Mouse (Mus musculus) limb, embryonic 10.5 days (tissue): ENCODE results near the gene Pik3r6. TPM values are rescaled to one million over a fixed set of nuclear protein-coding genes. Genes with fewer than 3 reads are reported as not detected.

Experiments used
- DNase-seq: peaks from one replicate; pipeline ENCODE4 v3.0.0-alpha.2; 2017; ENCODE audit warnings: low spot score
- H3K27ac ChIP-seq: fragments of 300-500 bp; sonication (generic); 2 replicates; pipeline ENCODE4 v1.5.1; 2016; ENCODE audit warnings: mild to moderate bottlenecking
- H3K27me3 ChIP-seq: fragments of 300-500 bp; sonication (generic); 2 replicates; pipeline ENCODE4 v1.6.1; 2016; ENCODE audit warnings: low read depth, mild to moderate bottlenecking; ENCODE audit not compliant: poor library complexity, severe bottlenecking
- H3K36me3 ChIP-seq: fragments of 300-500 bp; sonication (generic); 2 replicates; pipeline ENCODE4 v1.6.1; 2016; ENCODE audit warnings: mild to moderate bottlenecking, moderate library complexity
- H3K4me1 ChIP-seq: fragments of 300-500 bp; sonication (generic); 2 replicates; pipeline ENCODE4 v1.6.1; 2016
- H3K4me3 ChIP-seq: fragments of 300-500 bp; sonication (generic); 2 replicates; pipeline ENCODE4 v1.5.1; 2016; ENCODE audit warnings: mild to moderate bottlenecking, moderate library complexity
- H3K9me3 ChIP-seq: fragments of 300-500 bp; sonication (generic); replicated peaks from 2 replicates; pipeline ENCODE4 v1.6.1; 2016; ENCODE audit warnings: mild to moderate bottlenecking
- WGBS: fragments of 180-500 bp; shearing (Covaris S2); methylation state at CpG from one replicate; pipeline ENCODE4 v1.1.7; 2016; 5-methylcytosine and 5-hydroxymethylcytosine counted together
- polyA plus RNA-seq: library from polyadenylated mRNA; unstranded; fragments of >200 nt; fragmentation: Nextera tagmentation; extraction: Ambion mirVana; gene quantifications from 2 replicates; pipeline ENCODE4 v1.2.1, GENCODE M21; 2016

Gene Pik3r6
- polyA plus RNA-seq, 1 experiment from 2014 or later = 2.7 TPM

- H3K27ac ChIP-seq = peak overlapping the region; percentile 64; the same call in 1 of the 2 replicates
- H3K4me3 ChIP-seq = no peak overlapping the region
- H3K27me3 ChIP-seq = no peaks in the 10 kb centered on the region
- DNase-seq = no peak
- no peaks in the 10 kb centered on the region for H3K36me3 ChIP-seq
- WGBS = 49% methylated on average over 9 of the region's 9 CpGs
- peaks cover 18% of the 10 kb centered on the region for H3K4me1 ChIP-seq
- no peaks in the 10 kb centered on the region for H3K9me3 ChIP-seq
These were observed 76.7 kb downstream of the Pik3r6 start for GRCm38 (mm10) chr11:68579462-68579881.

DNA sequence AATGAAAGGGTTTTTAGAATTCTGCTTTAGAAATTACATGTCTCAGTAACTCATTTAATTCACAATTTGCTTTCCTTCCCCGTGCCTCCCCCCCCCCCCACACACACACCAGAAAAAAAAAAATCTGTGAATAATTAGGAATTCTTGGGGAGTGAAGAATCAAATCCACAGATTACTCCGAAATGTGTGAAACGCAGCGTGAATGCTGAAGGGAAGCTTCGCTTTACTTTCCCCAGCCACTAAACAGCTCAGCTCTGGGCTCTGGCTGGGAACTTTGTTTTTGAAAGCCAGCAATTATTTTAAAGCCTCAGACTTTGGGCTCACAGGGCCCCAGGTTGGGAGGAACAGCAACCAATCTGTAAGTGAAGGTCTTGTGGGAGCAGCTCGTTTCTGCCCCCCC, 77.7 kb downstream of the Pik3r6 start:
- Histone ChIP-seq H3K4me3 (no peak overlapping the region), H3K4me1 (peaks cover 18% of the 10 kb centered on the region), H3K27ac (peak overlapping the region; percentile 53; the same call in 1 of the 2 replicates), H3K36me3 (no peaks in the 10 kb centered on the region), H3K27me3 (no peaks in the 10 kb centered on the region), H3K9me3 (no peaks in the 10 kb centered on the region)
- 58% methylated on average over 6 of the region's 6 CpGs for WGBS
- DNase-seq = no peak

- Histone ChIP-seq H3K27me3 (no peaks in the 10 kb centered on the region), H3K4me3 (no peak overlapping the region), H3K4me1 (peaks cover 22% of the 10 kb centered on the region), H3K27ac (no peak overlapping the region), H3K36me3 (no peaks in the 10 kb centered on the region), H3K9me3 (no peaks in the 10 kb centered on the region)
- no peak for DNase-seq
- WGBS = 92% methylated on average over 13 of the region's 13 CpGs
These were observed 80.4 kb downstream of the Pik3r6 start for GRCm38 (mm10) chr11:68583225-68583624.

DNA sequence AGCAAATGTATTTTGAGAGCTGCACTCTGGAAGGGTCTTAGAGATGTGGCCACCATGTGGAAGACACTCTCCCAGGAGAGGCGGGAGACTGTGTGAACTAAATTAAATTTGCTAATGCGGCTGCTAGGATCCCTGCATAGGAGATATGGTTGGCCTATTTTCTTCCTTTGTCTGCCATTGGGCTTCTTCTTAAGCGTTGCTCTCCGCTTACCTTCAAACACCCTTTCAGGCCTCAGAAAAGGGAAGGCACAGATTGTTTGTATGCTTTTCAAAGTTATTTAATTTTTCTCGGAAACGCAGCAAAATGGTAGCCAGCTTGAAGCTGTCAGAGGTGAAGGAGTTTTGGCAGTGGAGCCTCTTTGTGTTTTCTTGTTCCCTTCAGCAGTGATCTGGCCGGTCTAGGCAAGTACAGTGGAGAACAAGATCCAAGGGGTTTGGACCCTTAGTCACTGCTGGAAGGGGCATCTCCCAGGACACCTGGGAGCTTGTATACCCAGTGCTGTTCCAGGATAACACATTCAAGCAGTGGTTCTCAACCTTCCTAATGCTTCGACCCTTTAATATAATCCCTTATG, 81.2 kb downstream of the Pik3r6 start:
- Histone ChIP-seq H3K4me1 (peaks cover 22% of the 10 kb centered on the region), H3K27ac (no peak overlapping the region), H3K27me3 (no peaks in the 10 kb centered on the region), H3K4me3 (no peak overlapping the region), H3K9me3 (no peaks in the 10 kb centered on the region), H3K36me3 (no peaks in the 10 kb centered on the region)
- no peak for DNase-seq
- 83% methylated on average over 8 of the region's 8 CpGs for WGBS

- Histone ChIP-seq H3K4me3 (no peak overlapping the region), H3K27me3 (no peaks in the 10 kb centered on the region), H3K36me3 (no peaks in the 10 kb centered on the region), H3K9me3 (no peaks in the 10 kb centered on the region), H3K4me1 (peaks cover 25% of the 10 kb centered on the region), H3K27ac (no peak overlapping the region)
- DNase-seq = peak; percentile 61
- WGBS = 18% methylated on average over 3 of the region's 3 CpGs
These were observed 83.1 kb downstream of the Pik3r6 start for GRCm38 (mm10) chr11:68585890-68586289.

GRCm38 (mm10) chr11:68586721-68587120, 83.9 kb downstream of the Pik3r6 start, which contains the start of gene Ccdc42:
Gene Ccdc42, plus strand, starts transcription at chr11:68587021.
- WGBS = 88% methylated on average over 5 of the region's 5 CpGs
- H3K4me1 ChIP-seq = peaks cover 29% of the 10 kb centered on the region
- H3K9me3 ChIP-seq = no peaks in the 10 kb centered on the region
- DNase-seq = no peak
- H3K27ac ChIP-seq = 0 out of 2 replicates have a peak within 1 kb of the TSS, but pooled peaks have one; percentile 19
- no peaks in the 10 kb centered on the region for H3K36me3 ChIP-seq
- H3K4me3 ChIP-seq = no peak within 1 kb of the TSS
- H3K27me3 ChIP-seq = no peaks in the 10 kb centered on the region

DNA sequence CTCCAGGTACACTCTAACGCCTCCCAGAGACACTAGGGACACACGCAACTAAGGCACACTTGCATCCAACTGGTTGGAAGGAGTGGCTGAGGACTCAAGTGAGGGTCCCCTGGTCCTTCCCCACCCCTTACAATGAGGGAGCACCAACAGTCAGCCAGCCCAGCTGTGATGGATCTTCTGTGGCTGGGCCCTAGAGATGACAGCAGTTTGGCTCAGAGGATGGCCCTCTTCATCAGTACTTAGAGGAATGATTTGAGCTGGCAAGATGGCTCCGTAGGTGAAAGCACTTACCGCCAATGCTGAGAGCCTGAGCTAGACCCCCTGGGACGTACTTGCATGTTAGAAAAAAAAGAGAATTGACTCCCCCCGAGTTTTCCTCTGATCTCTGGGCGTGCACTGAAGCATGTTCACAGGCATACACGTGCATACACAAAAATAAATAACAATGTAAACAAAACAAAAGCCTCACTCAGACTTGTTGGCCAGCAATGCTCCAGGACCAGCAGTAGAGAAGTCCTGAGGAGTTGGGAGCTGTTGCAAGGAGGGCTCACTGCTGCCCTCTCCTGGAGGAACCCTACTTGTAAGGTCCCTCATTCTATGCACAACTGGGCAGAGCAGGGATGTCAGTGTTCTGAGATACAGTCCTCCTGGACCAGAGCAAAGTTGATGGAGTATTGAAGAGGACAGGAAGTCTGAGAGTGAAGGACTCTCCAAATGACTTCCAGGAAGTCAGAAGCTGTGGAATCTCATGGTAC, 86.4 kb downstream of the Pik3r6 start:
- Histone ChIP-seq H3K36me3 (no peaks in the 10 kb centered on the region), H3K4me3 (no peak overlapping the region), H3K27me3 (no peaks in the 10 kb centered on the region), H3K4me1 (peaks cover 54% of the 10 kb centered on the region), H3K27ac (no peak overlapping the region), H3K9me3 (no peaks in the 10 kb centered on the region)
- DNase-seq = peak; percentile 82
- 72% methylated on average over 8 of the region's 8 CpGs for WGBS

DNA sequence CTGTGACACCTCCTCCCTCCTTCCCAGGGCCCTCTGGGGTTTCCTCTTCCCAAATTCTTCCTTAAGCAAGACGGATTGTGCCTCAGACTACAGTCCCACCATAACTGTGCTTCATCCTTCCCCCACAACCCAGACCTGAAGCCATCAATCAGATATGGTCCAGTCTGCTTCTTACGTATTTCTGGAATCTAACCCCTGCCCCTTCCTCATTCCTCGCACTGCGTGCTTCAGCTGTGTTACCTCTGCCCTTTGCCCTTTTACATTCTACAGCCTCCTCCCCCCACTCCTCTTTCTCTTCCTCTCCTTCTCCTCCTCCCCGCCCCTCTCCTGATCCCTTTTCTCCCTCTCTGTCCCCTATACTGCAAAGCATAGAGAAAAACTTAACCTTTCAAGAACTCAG, 88.9 kb downstream of the Pik3r6 start:
- H3K27ac ChIP-seq = peak overlapping the region; percentile 61
- no peaks in the 10 kb centered on the region for H3K36me3 ChIP-seq
- H3K4me3 ChIP-seq = no peak overlapping the region
- no peaks in the 10 kb centered on the region for H3K9me3 ChIP-seq
- H3K4me1 ChIP-seq = peaks cover 53% of the 10 kb centered on the region
- 13% methylated on average over 5 of the region's 5 CpGs for WGBS
- no peak for DNase-seq
- no peaks in the 10 kb centered on the region for H3K27me3 ChIP-seq

DNA sequence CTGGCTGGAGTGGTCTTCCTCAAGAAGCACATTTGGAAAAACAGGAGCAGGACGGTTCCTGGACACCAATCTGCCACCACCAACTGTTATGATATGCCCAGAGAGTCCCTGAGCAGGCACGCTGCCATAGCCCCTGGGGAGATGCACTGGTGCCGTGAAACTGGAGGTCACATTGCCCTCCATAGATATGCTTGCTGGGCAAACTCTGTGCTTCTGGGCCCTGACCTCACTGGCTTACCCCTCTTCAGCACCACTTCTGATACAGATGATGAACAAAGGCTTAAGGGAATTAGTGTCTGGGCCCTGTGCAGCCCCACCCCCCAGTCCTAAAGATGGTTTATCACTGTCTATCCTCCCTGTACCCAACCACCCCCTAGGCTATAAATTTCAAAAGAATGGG, 90.4 kb downstream of the Pik3r6 start:
- WGBS = 37% methylated on average over 3 of the region's 3 CpGs
- peak overlapping the region; percentile 32 for H3K27ac ChIP-seq
- no peaks in the 10 kb centered on the region for H3K9me3 ChIP-seq
- no peak for DNase-seq
- no peaks in the 10 kb centered on the region for H3K27me3 ChIP-seq
- no peaks in the 10 kb centered on the region for H3K36me3 ChIP-seq
- peaks cover 57% of the 10 kb centered on the region for H3K4me1 ChIP-seq
- H3K4me3 ChIP-seq = no peak overlapping the region

- no peak overlapping the region for H3K4me3 ChIP-seq
- 88% methylated on average over 2 of the region's 2 CpGs for WGBS
- peaks cover 51% of the 10 kb centered on the region for H3K4me1 ChIP-seq
- no peak for DNase-seq
- H3K27me3 ChIP-seq = no peaks in the 10 kb centered on the region
- no peaks in the 10 kb centered on the region for H3K9me3 ChIP-seq
- no peaks in the 10 kb centered on the region for H3K36me3 ChIP-seq
- no peak overlapping the region for H3K27ac ChIP-seq
These were observed 95.1 kb downstream of the Pik3r6 start for GRCm38 (mm10) chr11:68597912-68598311.

DNA sequence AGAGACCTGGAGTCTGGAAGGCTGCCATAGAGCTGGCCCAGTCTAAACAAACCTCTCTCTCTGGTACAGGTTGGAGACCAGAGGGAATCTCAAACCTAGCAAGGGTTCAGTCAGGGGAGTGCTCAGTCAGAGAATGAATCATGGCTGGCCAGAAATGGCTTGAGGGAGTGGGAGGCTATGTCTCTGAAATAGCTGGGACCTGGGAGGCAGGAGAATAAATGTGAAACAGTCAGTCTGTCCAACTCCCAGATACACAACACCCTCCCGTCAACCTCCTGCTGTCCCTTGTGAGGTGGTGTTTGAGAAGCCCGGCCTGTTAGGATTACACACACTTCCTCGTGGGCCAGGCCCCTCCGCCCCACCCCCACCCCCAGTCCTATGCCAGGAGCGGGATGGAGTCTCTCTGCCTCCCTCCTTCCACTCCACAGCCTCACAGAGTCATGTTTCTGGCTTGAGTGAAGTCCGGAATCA, 97.8 kb downstream of the Pik3r6 start:
- peak; percentile 49 for DNase-seq
- H3K27ac ChIP-seq = peak overlapping the region; percentile 84
- 17% methylated on average over 6 of the region's 6 CpGs for WGBS
- H3K4me3 ChIP-seq = no peak overlapping the region
- H3K36me3 ChIP-seq = no peaks in the 10 kb centered on the region
- peaks cover 42% of the 10 kb centered on the region for H3K4me1 ChIP-seq
- no peaks in the 10 kb centered on the region for H3K9me3 ChIP-seq
- H3K27me3 ChIP-seq = no peaks in the 10 kb centered on the region

DNA sequence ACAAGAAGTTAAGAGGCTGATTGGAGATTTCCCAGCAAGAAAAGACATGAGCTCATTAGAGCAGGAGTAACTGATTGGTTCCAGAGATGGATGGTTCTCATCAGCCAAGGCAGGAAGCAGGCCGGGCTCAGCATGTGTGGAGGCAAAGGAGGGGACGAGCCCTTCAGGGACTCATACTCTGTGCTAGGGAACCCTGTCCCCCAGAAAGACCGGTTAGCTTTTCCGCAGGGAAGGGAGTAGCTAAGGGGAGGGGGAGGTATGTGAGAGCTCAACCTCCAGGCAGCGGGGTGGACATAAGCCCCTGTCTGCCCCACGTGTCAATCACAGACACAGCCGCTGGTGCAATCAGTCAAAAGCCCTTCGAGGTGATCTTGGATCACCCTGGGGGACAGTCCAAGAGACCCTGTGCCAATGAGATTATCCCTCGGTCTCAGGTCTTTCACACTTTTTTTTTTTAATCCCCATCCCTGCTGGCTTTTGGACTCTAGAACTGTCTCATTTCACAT, 98.7 kb downstream of the Pik3r6 start:
- H3K36me3 ChIP-seq = no peaks in the 10 kb centered on the region
- H3K4me3 ChIP-seq = peak overlapping the region; percentile 5
- DNase-seq = peak; percentile 61
- peaks cover 42% of the 10 kb centered on the region for H3K4me1 ChIP-seq
- no peaks in the 10 kb centered on the region for H3K27me3 ChIP-seq
- H3K9me3 ChIP-seq = no peaks in the 10 kb centered on the region
- WGBS = 3% methylated on average over 9 of the region's 9 CpGs
- H3K27ac ChIP-seq = peak overlapping the region; percentile 84
